Mouse (Mus musculus): Measurements from ENCODE around the gene Pqbp1. TPM values are rescaled to one million over a fixed set of nuclear protein-coding genes. Genes with fewer than 3 reads are reported as not detected.

Gene Pqbp1
- total RNA-seq (2014; rRNA removed) (14.3 and 15.3 TPM in 2 replicates), polyA plus RNA-seq (2012; rRNA removed) (49.1 and 51.2 TPM in 2 replicates)

DNA sequence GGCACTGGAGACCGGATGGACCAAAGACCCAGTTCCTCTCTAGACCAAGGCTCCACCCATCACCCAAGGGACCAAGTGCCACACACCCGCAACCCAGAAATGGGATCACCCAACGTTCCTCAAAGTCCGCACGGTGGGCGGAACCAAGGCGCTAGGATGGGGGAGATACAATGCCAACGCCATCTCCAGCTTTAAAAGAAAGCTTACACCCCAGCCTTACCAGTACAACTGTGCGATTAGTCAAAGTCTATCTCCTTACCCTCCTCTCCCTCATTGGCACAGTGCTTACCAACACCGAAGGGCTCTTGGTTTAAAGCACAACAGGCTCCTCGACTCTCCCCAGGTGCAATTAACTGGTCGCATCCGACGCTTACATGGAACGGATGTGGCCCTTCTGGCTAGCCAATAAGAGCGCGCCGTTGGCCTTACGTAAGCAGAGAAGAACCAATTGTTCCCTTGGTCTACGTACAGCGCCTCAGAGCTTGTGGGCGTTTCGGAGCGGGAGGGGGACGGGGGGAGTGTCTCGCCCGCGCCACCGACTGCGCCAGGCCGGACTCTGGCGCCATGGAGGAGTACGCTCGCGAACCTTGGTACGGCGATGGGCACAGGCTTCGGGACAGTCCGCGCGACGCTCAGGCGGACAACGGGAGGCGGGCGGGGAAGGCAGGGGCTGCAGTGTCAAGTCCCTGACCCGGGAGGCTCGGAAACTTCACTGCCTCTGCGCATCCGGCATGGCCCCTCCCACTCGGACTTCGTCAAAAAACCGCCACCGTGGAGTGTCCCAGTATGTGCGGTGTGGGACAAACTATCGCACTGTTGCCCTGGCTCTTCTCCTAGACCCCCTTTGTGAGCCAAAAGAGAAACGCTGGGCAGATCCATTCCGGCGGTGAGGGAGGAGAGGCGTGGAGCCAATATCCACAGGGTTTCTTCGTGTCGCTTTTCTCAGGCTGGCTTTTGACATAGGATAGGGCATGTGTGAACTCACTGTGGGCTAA is at the start of gene Pqbp1, which contains the start of gene Timm17b:
TSS of gene Pqbp1 (minus strand) at position 390 of the 995 bp plus-strand sequence.
TSS of gene Timm17b (plus strand) at position 478 of the 995 bp plus-strand sequence.
- H3K27ac ChIP-seq (replicated peaks; ENCODE audit: insufficient read depth, low read depth, low read length), result peak within 1 kb of the TSS; percentile 94
- peak within 1 kb of the TSS; percentile 95 for H3K9ac ChIP-seq (ENCODE audit: low read depth, low read length)
- H3K27me3 ChIP-seq (ENCODE audit: control insufficient read depth, insufficient read depth, low read length), result no peaks in the 10 kb centered on the region
- TF ChIP-seq POLR2A (IDR thresholded peaks at IDR 0.05; ENCODE audit: extremely low read depth, insufficient read depth, low read length) (0 out of 2 replicates have a peak, but pooled peaks have one; percentile 27), CTCF (IDR thresholded peaks at IDR 0.05; ENCODE audit: low read depth, low read length) (no peak)
- peaks cover 2% of the 10 kb centered on the region; the same call in 1 of the 2 replicates for H3K79me2 ChIP-seq (ENCODE audit: control insufficient read depth, insufficient read depth, low read length)
- WGBS, result under 1% methylated on average over 59 of the region's 62 CpGs
- H3K4me1 ChIP-seq (ENCODE audit: control insufficient read depth, insufficient read depth, low read length), result no peaks in the 10 kb centered on the region; the same call in 1 of the 2 replicates
- peak; percentile 91 for DNase-seq (ENCODE audit: extremely low read depth, low read depth, low spot score)
- H3K36me3 ChIP-seq (ENCODE audit: control insufficient read depth, insufficient read depth, low read length), result peaks cover 5% of the 10 kb centered on the region
- peak within 1 kb of the TSS; percentile 93 for H3K4me3 ChIP-seq (ENCODE audit: insufficient read depth, low read depth, low read length)

DNA sequence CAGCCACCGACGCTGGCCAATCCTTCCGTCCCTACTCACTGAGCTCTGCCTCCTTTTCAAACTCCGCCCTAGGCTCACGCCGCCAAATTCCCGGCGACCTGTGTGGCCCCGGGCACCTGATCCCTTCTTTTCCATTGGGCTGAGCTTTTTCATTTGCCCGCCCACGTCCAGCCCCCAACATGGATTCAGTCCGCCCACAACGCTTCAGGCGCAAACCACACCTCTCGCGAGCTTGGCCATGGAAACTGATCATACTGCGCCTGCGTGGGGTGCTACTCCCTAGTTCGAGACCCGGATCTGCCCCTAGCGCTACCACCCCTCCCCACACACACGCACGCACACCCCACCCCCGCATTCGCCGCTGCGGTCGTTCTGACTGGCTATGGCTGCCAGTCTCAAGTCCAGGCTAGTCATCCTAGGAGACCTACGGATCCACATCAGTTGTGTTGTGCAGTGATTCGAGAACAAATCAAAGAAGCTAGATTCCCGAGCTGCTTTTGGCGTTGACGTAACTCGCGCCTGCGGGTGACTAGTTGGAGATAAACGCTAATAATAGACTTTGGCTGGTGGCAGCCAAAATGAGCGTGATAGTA is 48.9 kb upstream of the Pqbp1 start:
- Histone ChIP-seq H3K9ac (ENCODE audit: low read depth, low read length) (peak overlapping the region; percentile 75), H3K36me3 (ENCODE audit: control insufficient read depth, insufficient read depth, low read length) (no peaks in the 10 kb centered on the region), H3K4me1 (ENCODE audit: control insufficient read depth, insufficient read depth, low read length) (0 out of 2 replicates have a peak, but pooled peaks cover 4% of the 10 kb centered on the region), H3K27me3 (ENCODE audit: control insufficient read depth, insufficient read depth, low read length) (no peaks in the 10 kb centered on the region), H3K79me2 (ENCODE audit: control insufficient read depth, insufficient read depth, low read length) (no peaks in the 10 kb centered on the region), H3K4me3 (ENCODE audit: insufficient read depth, low read depth, low read length) (peak overlapping the region; percentile 73), H3K27ac (replicated peaks; ENCODE audit: insufficient read depth, low read depth, low read length) (no peak overlapping the region)
- DNase-seq (ENCODE audit: extremely low read depth, low read depth, low spot score), result peak; percentile 91
- 0 out of 2 replicates have a peak, but pooled peaks have one; percentile 18 for TF ChIP-seq POLR2A (IDR thresholded peaks at IDR 0.05; ENCODE audit: extremely low read depth, insufficient read depth, low read length)
- TF ChIP-seq CTCF (IDR thresholded peaks at IDR 0.05; ENCODE audit: low read depth, low read length), result no peak
- WGBS, result 2% methylated on average over 38 of the region's 38 CpGs

DNA sequence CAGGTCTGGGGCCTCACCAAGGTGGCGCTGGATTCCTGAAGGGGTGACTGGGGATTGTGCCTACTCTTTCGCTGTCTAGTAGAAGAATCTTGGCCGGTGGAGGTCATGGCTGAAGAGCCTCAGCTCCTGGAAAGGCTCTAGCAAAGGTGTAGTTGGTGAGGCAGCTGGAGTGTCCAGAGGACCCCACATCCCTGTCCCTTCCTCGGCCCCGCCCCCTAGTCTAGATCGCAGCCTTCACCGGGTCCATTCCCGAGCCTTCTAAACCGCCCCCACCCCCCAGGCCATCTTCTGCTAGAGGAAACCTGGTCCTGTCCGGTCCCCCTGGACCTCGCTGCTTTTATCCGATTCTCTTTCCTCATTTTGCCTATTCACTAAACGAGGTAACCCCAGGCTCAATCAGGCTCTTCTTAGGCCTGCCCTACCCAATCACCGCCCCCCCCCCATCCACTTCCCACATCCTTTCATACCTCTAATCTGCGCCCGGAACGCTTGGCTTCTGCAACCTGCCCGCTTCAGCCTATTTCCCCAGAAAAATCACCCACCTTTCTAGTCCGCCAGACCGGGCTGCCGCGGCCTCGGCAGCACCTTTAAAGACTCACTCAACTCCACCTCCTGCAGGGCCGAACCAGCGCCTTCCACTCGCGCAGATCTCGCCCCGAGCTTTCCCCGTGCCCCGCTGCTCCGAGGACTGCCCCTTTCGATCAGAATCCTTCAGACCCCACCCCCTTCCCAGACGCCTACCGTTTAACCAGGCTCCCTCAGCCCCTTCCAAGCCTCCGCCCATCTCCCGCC is 48.2 kb upstream of the Pqbp1 start, which contains the start of gene Hdac6:
TSS of gene Hdac6 (minus strand) at position 782 of the 792 bp plus-strand sequence.
- H3K27ac ChIP-seq (replicated peaks; ENCODE audit: insufficient read depth, low read depth, low read length), result 0 out of 2 replicates have a peak within 1 kb of the TSS, but pooled peaks have one; percentile 38
- no peaks in the 10 kb centered on the region for H3K27me3 ChIP-seq (ENCODE audit: control insufficient read depth, insufficient read depth, low read length)
- peak within 1 kb of the TSS; percentile 82 for H3K4me3 ChIP-seq (ENCODE audit: insufficient read depth, low read depth, low read length)
- no peak for DNase-seq (ENCODE audit: extremely low read depth, low read depth, low spot score)
- TF ChIP-seq CTCF (IDR thresholded peaks at IDR 0.05; ENCODE audit: low read depth, low read length) (no peak), POLR2A (IDR thresholded peaks at IDR 0.05; ENCODE audit: extremely low read depth, insufficient read depth, low read length) (peak; percentile 62; the same call in 1 of the 2 replicates)
- no peaks in the 10 kb centered on the region for H3K79me2 ChIP-seq (ENCODE audit: control insufficient read depth, insufficient read depth, low read length)
- WGBS, result 4% methylated on average over 31 of the region's 37 CpGs
- H3K4me1 ChIP-seq (ENCODE audit: control insufficient read depth, insufficient read depth, low read length), result 0 out of 2 replicates have a peak, but pooled peaks cover 4% of the 10 kb centered on the region
- H3K9ac ChIP-seq (ENCODE audit: low read depth, low read length), result peak within 1 kb of the TSS; percentile 75
- H3K36me3 ChIP-seq (ENCODE audit: control insufficient read depth, insufficient read depth, low read length), result no peaks in the 10 kb centered on the region

DNA sequence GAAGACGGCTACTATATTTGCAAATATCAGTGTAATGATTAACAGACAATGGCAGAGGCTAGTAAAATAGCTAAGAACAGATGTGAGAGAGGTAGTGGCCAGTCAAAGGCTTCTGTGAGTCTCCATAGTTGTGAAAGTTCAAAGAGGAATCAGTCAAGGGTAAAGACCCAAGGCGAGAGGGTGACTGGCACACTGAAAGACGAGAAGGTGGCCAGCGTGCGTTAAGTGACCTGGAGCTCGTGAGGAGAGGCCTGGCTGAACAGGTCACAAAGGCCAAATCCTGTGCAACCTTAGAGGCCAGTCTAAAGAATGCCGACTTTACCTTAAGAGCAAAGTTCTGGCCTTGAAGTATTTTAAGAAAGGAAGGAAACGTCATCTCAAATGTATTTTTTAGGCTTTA is 46.5 kb upstream of the Pqbp1 start:
- TF ChIP-seq CTCF (IDR thresholded peaks at IDR 0.05; ENCODE audit: low read depth, low read length), result no peak
- TF ChIP-seq POLR2A (IDR thresholded peaks at IDR 0.05; ENCODE audit: extremely low read depth, insufficient read depth, low read length), result no peak
- H3K27me3 ChIP-seq (ENCODE audit: control insufficient read depth, insufficient read depth, low read length), result no peaks in the 10 kb centered on the region
- no peak overlapping the region for H3K9ac ChIP-seq (ENCODE audit: low read depth, low read length)
- peak; percentile 33 for DNase-seq (ENCODE audit: extremely low read depth, low read depth, low spot score)
- H3K4me1 ChIP-seq (ENCODE audit: control insufficient read depth, insufficient read depth, low read length), result 0 out of 2 replicates have a peak, but pooled peaks cover 4% of the 10 kb centered on the region
- 36% methylated on average over 8 of the region's 8 CpGs for WGBS
- H3K4me3 ChIP-seq (ENCODE audit: insufficient read depth, low read depth, low read length), result no peak overlapping the region
- H3K36me3 ChIP-seq (ENCODE audit: control insufficient read depth, insufficient read depth, low read length), result peaks cover 1% of the 10 kb centered on the region; the same call in 1 of the 2 replicates
- no peak overlapping the region for H3K27ac ChIP-seq (replicated peaks; ENCODE audit: insufficient read depth, low read depth, low read length)
- H3K79me2 ChIP-seq (ENCODE audit: control insufficient read depth, insufficient read depth, low read length), result no peaks in the 10 kb centered on the region

DNA sequence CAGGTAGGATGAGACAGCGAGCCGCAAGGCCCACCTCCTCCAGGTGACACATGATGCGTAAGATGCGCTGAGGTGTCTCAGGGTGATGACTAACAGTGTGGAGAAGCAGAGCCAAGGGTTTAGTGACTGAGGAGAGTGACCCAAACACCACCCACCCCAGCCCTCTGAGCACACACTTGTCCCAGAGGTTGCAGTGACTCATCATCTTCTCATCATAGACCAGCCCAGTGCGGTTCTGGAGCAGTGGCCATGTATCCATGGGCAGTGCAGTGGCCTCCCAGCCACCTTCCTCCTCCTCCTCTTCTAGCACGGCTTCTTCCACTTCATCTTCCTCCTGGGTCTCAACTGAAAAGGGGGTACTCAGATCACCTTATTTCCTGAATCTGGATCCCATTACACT is 38.6 kb upstream of the Pqbp1 start:
- H3K79me2 ChIP-seq (ENCODE audit: control insufficient read depth, insufficient read depth, low read length), result no peaks in the 10 kb centered on the region
- H3K4me1 ChIP-seq (ENCODE audit: control insufficient read depth, insufficient read depth, low read length), result no peaks in the 10 kb centered on the region
- no peak overlapping the region for H3K9ac ChIP-seq (ENCODE audit: low read depth, low read length)
- H3K27me3 ChIP-seq (ENCODE audit: control insufficient read depth, insufficient read depth, low read length), result no peaks in the 10 kb centered on the region
- 100% methylated on average over 6 of the region's 6 CpGs for WGBS
- H3K27ac ChIP-seq (replicated peaks; ENCODE audit: insufficient read depth, low read depth, low read length), result no peak overlapping the region
- DNase-seq (ENCODE audit: extremely low read depth, low read depth, low spot score), result no peak
- TF ChIP-seq POLR2A (IDR thresholded peaks at IDR 0.05; ENCODE audit: extremely low read depth, insufficient read depth, low read length), result no peak
- TF ChIP-seq CTCF (IDR thresholded peaks at IDR 0.05; ENCODE audit: low read depth, low read length), result no peak
- peaks cover 5% of the 10 kb centered on the region; the same call in 1 of the 2 replicates for H3K36me3 ChIP-seq (ENCODE audit: control insufficient read depth, insufficient read depth, low read length)
- H3K4me3 ChIP-seq (ENCODE audit: insufficient read depth, low read depth, low read length), result no peak overlapping the region

Data from liver, adult 2 months (tissue).